Mouse (Mus musculus) ES-Bruce4 (cell line): ENCODE measurements around the gene Snx11.

ENCODE experiments used
- CTCF ChIP-seq: IDR thresholded peaks from one replicate; pipeline ENCODE4 v1.8.1; 2011; ENCODE audit warnings: low read depth, low read length
- EP300 ChIP-seq: IDR thresholded peaks from 2 replicates; pipeline ENCODE4 v1.6.1; 2011; ENCODE audit warnings: low read depth, low read length; ENCODE audit not compliant: insufficient read depth
- POLR2A ChIP-seq: IDR thresholded peaks from one replicate; pipeline ENCODE4 v1.8.1; 2011; ENCODE audit warnings: low read length; ENCODE audit not compliant: insufficient read depth

GRCm38 (mm10) chr11:96729462-96729861, 47.9 kb downstream of the Snx11 start:
- no peak for TF ChIP-seq CTCF
- TF ChIP-seq POLR2A = no peak
- no peak for TF ChIP-seq EP300
